Mouse (Mus musculus): ENCODE results near the gene Maff. TPM values are rescaled to one million over a fixed set of nuclear protein-coding genes. Genes with fewer than 3 reads are reported as not detected.
A peak's percentile ranks its signal among the peaks of the same experiment; 100 is the strongest.

Gene Maff
- polyA plus RNA-seq, 1 experiment, result 0.90 TPM

- H3K4me1 ChIP-seq (ENCODE audit: control insufficient read depth, insufficient read depth, low read length), result peaks cover 48% of the 10 kb centered on the region
- 0 out of 2 replicates have a peak overlapping the region, but pooled peaks have one; percentile 60 for H3K27ac ChIP-seq (ENCODE audit: insufficient read depth, low read depth, low read length)
- no peak overlapping the region for H3K4me3 ChIP-seq (ENCODE audit: insufficient read depth, low read length)
- TF ChIP-seq CTCF (IDR thresholded peaks at IDR 0.05; ENCODE audit: low read depth, low read length) (no peak), POLR2A (IDR thresholded peaks at IDR 0.05; ENCODE audit: borderline replicate concordance, low read depth, low read length) (no peak)
Observed at GRCm38 (mm10) chr15:79328939-79329275, 17.5 kb upstream of the Maff start.

GRCm38 (mm10) chr15:79329346-79329978, 17.0 kb upstream of the Maff start:
- Histone ChIP-seq H3K27ac (ENCODE audit: insufficient read depth, low read depth, low read length) (no peak overlapping the region), H3K4me1 (ENCODE audit: control insufficient read depth, insufficient read depth, low read length) (peaks cover 44% of the 10 kb centered on the region), H3K4me3 (ENCODE audit: insufficient read depth, low read length) (no peak overlapping the region)
- TF ChIP-seq CTCF (IDR thresholded peaks at IDR 0.05; ENCODE audit: low read depth, low read length), result no peak
- no peak for TF ChIP-seq POLR2A (IDR thresholded peaks at IDR 0.05; ENCODE audit: borderline replicate concordance, low read depth, low read length)

DNA sequence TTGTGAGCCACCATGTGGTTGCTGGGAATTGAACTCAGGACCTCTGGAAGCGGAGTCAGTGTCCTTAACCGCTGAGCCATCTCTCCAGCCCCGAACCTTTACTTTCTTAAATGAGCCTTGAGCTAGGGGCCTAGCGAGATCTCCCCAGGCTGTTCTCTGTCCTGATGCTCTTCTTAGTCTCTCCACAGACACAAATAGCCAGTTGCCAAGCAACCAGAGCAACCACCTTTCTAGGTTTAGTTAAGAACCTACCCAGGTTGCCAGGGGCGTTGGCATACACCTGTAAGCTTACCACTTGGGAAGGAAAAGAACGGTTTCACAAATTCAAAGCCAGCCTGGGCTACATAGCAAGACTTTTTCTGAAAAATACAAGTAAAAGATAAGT, 16.4 kb upstream of the Maff start:
- no peak for TF ChIP-seq POLR2A (IDR thresholded peaks at IDR 0.05; ENCODE audit: borderline replicate concordance, low read depth, low read length)
- TF ChIP-seq CTCF (IDR thresholded peaks at IDR 0.05; ENCODE audit: low read depth, low read length), result no peak
- Histone ChIP-seq H3K4me1 (ENCODE audit: control insufficient read depth, insufficient read depth, low read length) (peaks cover 44% of the 10 kb centered on the region), H3K27ac (ENCODE audit: insufficient read depth, low read depth, low read length) (no peak overlapping the region), H3K4me3 (ENCODE audit: insufficient read depth, low read length) (no peak overlapping the region)

DNA sequence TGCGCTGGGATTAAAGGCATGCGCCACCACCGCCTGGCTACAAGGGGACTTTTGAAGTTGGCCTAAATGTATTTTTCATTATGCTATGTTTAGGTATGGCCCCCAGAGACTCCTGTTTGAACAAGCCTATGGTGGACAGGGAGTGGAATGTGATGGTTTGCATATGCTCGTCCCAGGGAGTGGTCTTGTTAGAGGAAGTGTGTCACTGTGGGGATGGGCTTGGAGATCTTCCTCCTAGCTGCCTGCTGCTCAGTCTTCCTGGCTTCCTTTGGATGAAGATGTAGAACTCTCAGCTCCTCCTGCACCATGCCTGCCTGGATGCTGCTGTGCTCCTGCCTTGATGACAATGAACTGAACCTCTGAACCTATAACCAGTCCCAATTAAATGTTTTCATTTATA, 15.9 kb upstream of the Maff start:
- Histone ChIP-seq H3K4me3 (ENCODE audit: insufficient read depth, low read length) (no peak overlapping the region), H3K27ac (ENCODE audit: insufficient read depth, low read depth, low read length) (no peak overlapping the region), H3K4me1 (ENCODE audit: control insufficient read depth, insufficient read depth, low read length) (peaks cover 42% of the 10 kb centered on the region)
- TF ChIP-seq CTCF (IDR thresholded peaks at IDR 0.05; ENCODE audit: low read depth, low read length) (no peak), POLR2A (IDR thresholded peaks at IDR 0.05; ENCODE audit: borderline replicate concordance, low read depth, low read length) (no peak)

DNA sequence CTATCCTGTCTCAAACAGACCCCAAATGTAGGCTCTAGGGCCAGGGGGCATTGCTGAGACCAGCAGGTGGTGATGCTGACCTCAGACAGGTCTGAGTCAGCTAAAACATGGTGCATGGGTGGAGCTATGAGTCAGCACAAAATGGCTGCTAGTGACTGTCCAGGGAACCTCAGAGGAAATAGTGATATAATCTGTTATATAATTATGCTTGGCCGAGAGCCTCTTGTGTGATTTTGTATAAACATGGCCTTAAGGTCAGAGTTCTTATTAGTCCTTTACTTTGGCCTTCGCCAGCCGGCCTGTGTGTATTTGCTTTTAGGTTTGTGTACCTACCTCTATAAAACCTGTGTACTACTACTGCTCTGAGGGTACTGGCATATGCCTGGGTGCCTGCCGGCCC, 13.0 kb upstream of the Maff start:
- Histone ChIP-seq H3K4me3 (ENCODE audit: insufficient read depth, low read length) (no peak overlapping the region), H3K27ac (ENCODE audit: insufficient read depth, low read depth, low read length) (no peak overlapping the region), H3K4me1 (ENCODE audit: control insufficient read depth, insufficient read depth, low read length) (peaks cover 33% of the 10 kb centered on the region)
- TF ChIP-seq CTCF (IDR thresholded peaks at IDR 0.05; ENCODE audit: low read depth, low read length) (no peak), POLR2A (IDR thresholded peaks at IDR 0.05; ENCODE audit: borderline replicate concordance, low read depth, low read length) (no peak)

GRCm38 (mm10) chr15:79335061-79335655, 11.3 kb upstream of the Maff start:
- Histone ChIP-seq H3K4me1 (ENCODE audit: control insufficient read depth, insufficient read depth, low read length) (peaks cover 35% of the 10 kb centered on the region), H3K4me3 (ENCODE audit: insufficient read depth, low read length) (no peak overlapping the region), H3K27ac (ENCODE audit: insufficient read depth, low read depth, low read length) (no peak overlapping the region)
- TF ChIP-seq POLR2A (IDR thresholded peaks at IDR 0.05; ENCODE audit: borderline replicate concordance, low read depth, low read length) (no peak), CTCF (IDR thresholded peaks at IDR 0.05; ENCODE audit: low read depth, low read length) (no peak)

DNA sequence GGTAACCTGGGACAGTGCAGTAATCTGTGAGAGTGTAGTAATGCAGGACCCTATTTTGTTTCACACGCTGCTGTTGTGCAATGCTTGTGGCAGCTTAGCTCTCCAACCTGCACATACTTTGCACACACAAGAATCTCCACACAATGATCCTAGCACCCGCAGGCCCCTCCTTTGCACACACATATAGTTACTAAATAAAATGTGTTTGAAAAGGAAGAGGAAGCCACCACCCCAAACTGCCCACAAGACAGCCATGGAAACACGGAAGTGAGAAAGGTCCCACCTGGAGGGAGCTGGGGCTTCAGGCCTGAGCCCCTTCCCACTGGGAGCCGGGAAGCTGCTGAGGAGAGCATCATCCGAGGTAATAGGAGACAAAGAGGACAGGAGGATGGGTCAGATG, 7.4 kb upstream of the Maff start:
- Histone ChIP-seq H3K4me1 (ENCODE audit: control insufficient read depth, insufficient read depth, low read length) (peaks cover 25% of the 10 kb centered on the region), H3K4me3 (ENCODE audit: insufficient read depth, low read length) (no peak overlapping the region), H3K27ac (ENCODE audit: insufficient read depth, low read depth, low read length) (no peak overlapping the region)
- no peak for TF ChIP-seq CTCF (IDR thresholded peaks at IDR 0.05; ENCODE audit: low read depth, low read length)
- TF ChIP-seq POLR2A (IDR thresholded peaks at IDR 0.05; ENCODE audit: borderline replicate concordance, low read depth, low read length), result no peak

DNA sequence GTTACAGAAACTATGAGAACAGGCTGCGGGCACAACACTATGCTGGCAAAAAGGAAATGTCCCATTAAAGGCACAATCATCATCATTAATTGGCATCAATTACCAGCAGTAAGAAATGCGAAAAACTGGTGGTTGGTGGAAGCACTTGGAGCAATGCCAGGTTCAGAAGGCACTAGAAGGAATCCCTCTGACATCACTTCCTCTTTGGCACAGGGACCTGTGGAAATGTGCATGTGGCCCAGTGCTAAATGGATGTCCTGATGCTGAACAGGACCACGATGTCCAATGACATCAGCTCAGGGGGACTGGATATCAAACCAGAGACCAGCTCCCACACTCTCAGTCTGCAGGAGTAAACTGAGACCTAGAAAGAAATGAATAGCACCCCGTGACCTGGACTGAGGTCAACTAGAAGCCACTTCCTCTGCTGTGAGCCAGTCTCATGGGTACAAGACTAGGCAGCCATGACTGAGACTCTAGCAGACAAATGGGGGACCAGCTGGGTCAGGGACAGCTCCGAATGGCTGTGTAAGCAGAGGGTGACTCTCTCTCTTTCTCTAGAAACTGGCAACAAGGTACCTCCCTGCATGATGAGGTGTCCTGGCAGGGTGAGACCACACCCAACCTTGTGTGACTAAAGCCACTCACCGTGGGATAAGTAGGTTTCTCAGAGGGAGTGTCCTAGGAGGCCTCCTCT, 3.6 kb upstream of the Maff start:
- no peak overlapping the region for H3K4me3 ChIP-seq (ENCODE audit: insufficient read depth, low read length)
- no peak overlapping the region for H3K27ac ChIP-seq (ENCODE audit: insufficient read depth, low read depth, low read length)
- H3K4me1 ChIP-seq (ENCODE audit: control insufficient read depth, insufficient read depth, low read length), result peaks cover 20% of the 10 kb centered on the region
- TF ChIP-seq CTCF (IDR thresholded peaks at IDR 0.05; ENCODE audit: low read depth, low read length) (no peak), POLR2A (IDR thresholded peaks at IDR 0.05; ENCODE audit: borderline replicate concordance, low read depth, low read length) (no peak)

GRCm38 (mm10) chr15:79344627-79345026, 1.8 kb upstream of the Maff start:
- no peak overlapping the region for H3K27ac ChIP-seq (ENCODE audit: insufficient read depth, low read depth, low read length)
- no peak overlapping the region for H3K4me3 ChIP-seq (ENCODE audit: insufficient read depth, low read length)
- TF ChIP-seq CTCF (IDR thresholded peaks at IDR 0.05; ENCODE audit: low read depth, low read length), result no peak
- no peak for TF ChIP-seq POLR2A (IDR thresholded peaks at IDR 0.05; ENCODE audit: borderline replicate concordance, low read depth, low read length)
- peaks cover 22% of the 10 kb centered on the region for H3K4me1 ChIP-seq (ENCODE audit: control insufficient read depth, insufficient read depth, low read length)

GRCm38 (mm10) chr15:79347165-79347844, 884 bp downstream of the Maff start:
- no peak for TF ChIP-seq CTCF (IDR thresholded peaks at IDR 0.05; ENCODE audit: low read depth, low read length)
- no peak for TF ChIP-seq POLR2A (IDR thresholded peaks at IDR 0.05; ENCODE audit: borderline replicate concordance, low read depth, low read length)
- peak overlapping the region; percentile 62 for H3K4me3 ChIP-seq (ENCODE audit: insufficient read depth, low read length)
- H3K4me1 ChIP-seq (ENCODE audit: control insufficient read depth, insufficient read depth, low read length), result peaks cover 26% of the 10 kb centered on the region
- H3K27ac ChIP-seq (ENCODE audit: insufficient read depth, low read depth, low read length), result no peak overlapping the region
